Mouse (Mus musculus) myocyte (in vitro differentiated cells): Measurements from ENCODE around the gene Celsr2.

Experiments
- CEBPB ChIP-seq: IDR thresholded peaks from 2 replicates; pipeline ENCODE4 v1.6.1; 2011; ENCODE audit warnings: mild to moderate bottlenecking, moderate library complexity; ENCODE audit not compliant: poor library complexity, insufficient read depth, severe bottlenecking
- E2F4 ChIP-seq: IDR thresholded peaks from one replicate; pipeline ENCODE4 v1.6.1; 2011; ENCODE audit warnings: mild to moderate bottlenecking, control low read depth, moderate library complexity; ENCODE audit not compliant: insufficient read depth
- MAX ChIP-seq: IDR thresholded peaks from one replicate; pipeline ENCODE4 v1.6.1; 2011; ENCODE audit warnings: low read depth, mild to moderate bottlenecking, control low read depth
- MYOD1 ChIP-seq, 3 experiments: IDR thresholded peaks; one replicate each; pipeline ENCODE4 v1.6.1; 2011; ENCODE audit warnings: control low read depth in 2 of 3, low read depth in 2 of 3, mild to moderate bottlenecking in 2 of 3, moderate library complexity in 1 of 3; ENCODE audit not compliant: insufficient read length in 2 of 3, control insufficient read depth in 1 of 3
- MYOG ChIP-seq, 3 experiments: IDR thresholded peaks; one replicate each; pipeline ENCODE4 v1.6.1; 2011; ENCODE audit warnings: control low read depth in 2 of 3, low read depth in 2 of 3, mild to moderate bottlenecking in 2 of 3; ENCODE audit not compliant: insufficient read length in 2 of 3, control insufficient read depth in 1 of 3, insufficient read depth in 1 of 3
- POLR2A ChIP-seq: IDR thresholded peaks from one replicate; pipeline ENCODE4 v1.6.1; 2011; ENCODE audit warnings: low read depth, mild to moderate bottlenecking, control low read depth, moderate library complexity; ENCODE audit not compliant: insufficient read length
- POLR2AphosphoS2 ChIP-seq: IDR thresholded peaks from one replicate; pipeline ENCODE4 v1.6.1; 2011; ENCODE audit warnings: low read depth, control low read depth; ENCODE audit not compliant: insufficient read length
- TCF12 ChIP-seq: IDR thresholded peaks from one replicate; pipeline ENCODE4 v1.6.1; 2011; ENCODE audit warnings: mild to moderate bottlenecking, control low read depth; ENCODE audit not compliant: poor library complexity, insufficient read depth, severe bottlenecking
- USF1 ChIP-seq: IDR thresholded peaks from one replicate; pipeline ENCODE4 v1.6.1; 2011; ENCODE audit warnings: low read depth, mild to moderate bottlenecking, control low read depth, moderate library complexity

DNA sequence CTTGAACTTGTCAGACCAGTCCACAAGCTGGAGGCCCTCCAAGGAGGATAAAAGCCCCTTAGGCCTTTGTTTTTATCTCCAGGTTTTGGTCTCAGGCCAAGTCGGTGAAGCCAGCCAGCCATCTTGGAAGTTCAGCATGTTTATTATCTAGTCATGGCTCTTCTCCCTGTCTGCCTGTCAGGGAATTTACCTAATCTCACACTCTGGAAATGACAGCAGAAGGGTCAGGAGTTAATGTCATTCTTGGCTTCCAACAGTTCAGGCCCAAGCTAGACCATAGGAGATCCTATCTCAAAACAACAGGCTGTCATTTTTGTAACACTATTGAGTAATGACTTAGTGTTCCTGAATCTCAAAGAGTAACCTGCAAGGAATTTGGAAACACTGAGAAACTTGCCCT is 38.8 kb upstream of the Celsr2 start:
- TF ChIP-seq POLR2A, result no peak
- no peak for TF ChIP-seq POLR2AphosphoS2
- TF ChIP-seq USF1, result no peak
- no peak for TF ChIP-seq E2F4
- no peak for TF ChIP-seq CEBPB
- no peak for TF ChIP-seq MAX
- no peak for TF ChIP-seq TCF12
- TF ChIP-seq MYOG (IDR thresholded peaks at IDR 0.05; ENCODE audit: control insufficient read depth in 1 of 3, insufficient read depth in 1 of 3, insufficient read length in 2 of 3, low read depth in 2 of 3), result no peak
- TF ChIP-seq MYOD1 (IDR thresholded peaks at IDR 0.05; ENCODE audit: control insufficient read depth in 1 of 3, insufficient read length in 2 of 3, low read depth in 2 of 3), result no peak
